Mouse (Mus musculus) urinary bladder, adult 18-20 months (tissue): ENCODE data around the gene Mgat2.
A peak's percentile ranks its signal among the peaks of the same experiment; 100 is the strongest.

ENCODE experiments used
- DNase-seq, 2 experiments: peaks; one replicate each; pipeline ENCODE4 v3.0.0; 2022; ENCODE audit warnings: low spot score in 2 of 2, mixed read lengths in 2 of 2

The Mgat2 gene

DNA sequence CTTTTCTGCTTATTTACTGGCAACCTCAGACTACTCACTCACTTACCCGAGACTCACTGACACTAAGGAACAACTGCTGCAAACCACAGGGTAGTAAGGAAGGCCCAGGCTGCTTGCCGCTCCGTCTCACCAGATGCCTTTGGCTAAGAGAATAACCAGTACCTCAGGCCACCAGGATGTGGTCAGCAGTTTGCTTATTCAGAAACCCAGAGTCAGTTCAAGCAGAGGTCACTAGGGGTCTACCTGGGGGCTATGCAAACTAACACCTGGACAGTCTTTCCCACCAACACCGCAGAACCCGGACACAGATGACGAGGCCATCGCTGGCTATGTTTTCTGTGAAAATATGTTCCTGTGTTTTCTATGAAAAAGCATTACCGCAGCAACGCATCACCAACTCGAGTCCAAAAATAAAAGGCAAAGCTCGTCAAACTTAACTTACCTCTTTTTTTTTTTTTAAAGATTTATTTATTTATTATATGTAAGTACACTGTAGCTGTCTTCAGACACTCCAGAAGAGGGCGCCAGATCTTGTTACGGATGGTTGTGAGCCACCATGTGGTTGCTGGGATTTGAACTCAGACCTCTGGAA, 29.3 kb downstream of the Mgat2 start:
- DNase-seq: no peak

DNA sequence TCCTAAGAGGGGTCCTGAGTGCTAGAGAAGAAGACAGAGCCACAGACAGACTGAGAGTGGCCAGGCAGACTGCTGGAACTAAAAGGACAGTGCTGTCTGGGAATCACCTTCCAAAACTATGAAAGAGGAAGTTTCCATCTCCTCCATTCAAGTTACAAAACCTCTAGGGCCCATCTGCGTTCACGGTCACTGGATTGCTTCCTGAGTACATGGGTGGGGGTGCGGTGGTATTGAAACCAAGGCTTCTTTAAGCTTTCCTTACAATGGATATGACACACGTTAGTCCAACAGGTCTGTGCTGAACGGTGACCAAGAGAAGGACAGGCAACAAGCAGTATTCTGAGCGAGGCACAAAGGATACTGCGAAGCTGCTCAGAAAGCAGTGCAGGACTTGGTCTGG, 30.4 kb downstream of the Mgat2 start:
- no peak for DNase-seq

DNA sequence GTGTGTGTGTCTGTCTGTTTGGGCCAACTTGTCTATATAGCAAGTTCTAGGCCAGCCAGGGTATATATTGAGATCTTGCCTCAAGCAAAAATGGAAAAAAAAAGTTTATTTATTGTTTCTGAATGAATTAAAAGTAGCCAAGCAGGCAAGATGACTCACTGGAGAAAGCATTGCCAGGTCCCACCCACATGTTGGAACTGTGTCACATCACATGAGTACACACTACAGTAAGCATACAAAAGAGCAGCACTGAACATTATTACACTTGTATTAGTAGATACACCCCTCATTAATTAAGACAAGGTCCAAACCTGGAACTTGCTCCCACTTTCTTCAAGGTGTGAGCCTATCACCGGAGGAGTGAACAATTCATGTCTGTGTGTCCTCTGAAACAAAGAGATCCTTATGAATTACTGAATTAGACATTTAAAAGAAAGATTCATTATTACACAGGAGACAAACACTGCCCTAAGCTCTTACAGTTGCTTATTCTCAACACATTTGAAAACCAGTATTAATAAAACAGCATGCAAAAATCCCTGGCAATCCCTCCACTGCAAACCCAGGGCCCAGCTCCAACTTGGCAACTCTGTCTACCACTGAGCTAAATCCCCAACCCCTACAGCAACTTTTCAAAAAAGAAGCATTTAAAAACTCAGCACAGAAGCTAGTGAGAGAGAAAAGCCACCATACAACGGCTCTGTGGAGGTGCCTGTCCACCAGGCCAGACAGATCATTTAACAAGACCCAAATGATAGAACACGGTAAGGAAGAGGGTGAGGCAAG, 31.2 kb downstream of the Mgat2 start:
- DNase-seq: peak; percentile 30 to 74

GRCm38 (mm10) chr12:69216587-69216986, 32.6 kb downstream of the Mgat2 start:
- DNase-seq: no peak

GRCm38 (mm10) chr12:69220613-69221277, 36.8 kb downstream of the Mgat2 start:
- no peak for DNase-seq

DNA sequence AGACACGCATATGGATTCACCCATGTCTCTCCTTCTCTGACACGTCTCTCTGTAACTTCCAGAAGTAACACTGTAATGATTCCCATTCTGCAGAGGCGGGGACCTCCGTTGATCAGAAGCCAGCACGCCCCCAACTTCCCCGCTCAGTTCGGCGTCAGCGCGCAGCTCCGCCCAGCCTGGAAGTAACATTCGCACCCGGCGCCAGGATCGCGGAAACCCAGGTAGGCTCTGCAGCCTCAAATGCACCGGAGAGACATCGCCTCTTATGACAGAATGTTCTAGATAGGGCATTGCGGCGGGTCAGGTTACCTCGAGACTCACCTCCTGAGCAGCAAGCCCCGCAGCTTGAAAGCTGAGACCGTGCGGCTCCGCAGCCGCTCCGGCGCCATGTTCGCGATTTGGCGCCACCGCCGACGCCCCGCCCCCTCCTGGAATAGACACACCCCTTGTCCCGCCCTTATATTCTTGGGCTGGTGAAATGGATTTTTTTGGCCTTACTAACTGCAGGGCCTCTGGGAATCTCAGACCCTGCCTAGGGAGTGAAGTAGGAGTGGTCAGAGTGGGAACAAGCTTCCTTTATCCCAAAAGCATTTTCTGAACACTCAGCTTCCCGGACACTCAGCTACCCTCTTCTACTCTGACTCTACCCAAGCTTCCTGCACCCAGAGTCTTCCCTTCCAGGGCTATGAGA, 44.0 kb downstream of the Mgat2 start, which contains the start of gene Pole2:
Pole2 (minus strand) TSS at position 420 of the 691 bp plus-strand sequence.
- DNase-seq: peak; percentile 85 to 91

DNA sequence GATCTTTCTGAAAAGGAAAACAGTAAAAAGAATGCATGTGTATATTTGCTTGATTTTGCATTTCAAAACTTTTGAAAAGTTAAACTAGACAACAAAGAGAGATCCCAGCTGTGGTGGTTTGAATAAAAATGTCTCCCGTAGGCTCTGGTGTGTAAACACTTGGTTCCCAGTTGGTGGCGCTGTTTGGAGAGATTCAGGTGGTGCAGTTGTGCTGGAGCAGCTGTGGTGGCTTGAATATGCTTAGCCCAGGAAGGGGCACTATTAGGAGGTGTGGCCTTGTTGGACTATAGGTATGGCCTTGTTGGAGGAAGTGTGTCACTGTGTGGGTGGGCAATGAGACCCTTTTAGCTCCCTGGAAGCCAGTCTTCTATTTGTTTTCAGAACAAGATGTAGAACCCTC, 45.3 kb downstream of the Mgat2 start:
- no peak for DNase-seq

GRCm38 (mm10) chr12:69235782-69236181, 51.8 kb downstream of the Mgat2 start:
- DNase-seq: no peak
